Mouse (Mus musculus): ENCODE results near the gene Mad2l2. TPM values are rescaled to one million over a fixed set of nuclear protein-coding genes. Genes with fewer than 3 reads are reported as not detected.

Mad2l2 gene
- total RNA-seq, 1 experiment from 2014 or later, result 6.4 TPM

DNA sequence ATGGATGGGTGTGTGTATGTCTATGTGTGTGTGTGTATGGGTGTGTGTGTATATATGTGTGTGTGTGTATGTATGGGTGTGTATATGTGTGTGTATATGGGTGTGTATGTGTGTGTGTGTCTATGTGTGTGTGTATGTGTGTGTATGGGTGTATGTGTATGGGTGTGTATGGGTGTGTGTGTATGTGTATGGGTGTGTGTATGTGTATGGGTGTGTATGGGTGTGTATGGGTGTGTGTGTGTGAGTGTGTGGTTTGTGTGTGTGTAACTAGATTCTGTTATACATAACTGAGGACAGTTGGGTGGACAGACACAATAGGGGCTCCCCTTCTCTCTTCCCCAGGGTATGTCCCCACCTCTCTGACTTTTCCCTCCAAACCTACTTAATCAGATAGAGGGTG is 64.2 kb downstream of the Mad2l2 start:
- no peak for ATAC-seq (replicated peaks; ENCODE audit: insufficient number of reproducible peaks, low FRiP score, low TSS enrichment, poor library complexity, severe bottlenecking)

Other genes with a start within 250 kb of the Mad2l2 start
- 12.1 to 32.5 TPM (median 24.6 TPM) in 3 replicates for gene Mfn2, start 225.7 kb upstream of the Mad2l2 start, total RNA-seq (2017)
- gene Plod1, start 193.6 kb upstream of the Mad2l2 start, total RNA-seq (2017), result 11.0 to 12.8 TPM (median 12.7 TPM) in 3 replicates
- gene 2510039O18Rik, start 189.5 kb upstream of the Mad2l2 start, total RNA-seq (2017), result 41.3 to 61.2 TPM (median 48.2 TPM) in 3 replicates
- not detected in 3 replicates for gene Nppb, start 144.6 kb upstream of the Mad2l2 start, total RNA-seq (2017)
- gene Nppa, start 129.7 kb upstream of the Mad2l2 start, total RNA-seq (2017), result not detected in 3 replicates
- 6.5 to 18.0 TPM (median 6.7 TPM) in 3 replicates for gene Clcn6, start 91.6 kb upstream of the Mad2l2 start, total RNA-seq (2017)
- gene Mthfr, start 91.3 kb upstream of the Mad2l2 start, total RNA-seq (2017), result 6.4 to 14.7 TPM (median 8.7 TPM) in 3 replicates
- 24.7 to 50.7 TPM (median 27.8 TPM) in 3 replicates for gene Agtrap, start 42.4 kb upstream of the Mad2l2 start, total RNA-seq (2017)
- gene Draxin, start 314 bp downstream of the Mad2l2 start, total RNA-seq (2017), result 0.29 to 3.1 TPM in 2 of 3 replicates, not detected in the other
- 12.7 to 17.3 TPM (median 13.8 TPM) in 3 replicates for gene Fbxo6, start 21.8 kb downstream of the Mad2l2 start, total RNA-seq (2017)
- 1.5 to 3.5 TPM (median 2.6 TPM) in 3 replicates for gene Fbxo44, start 30.1 kb downstream of the Mad2l2 start, total RNA-seq (2017)
- gene Fbxo2, start 30.2 kb downstream of the Mad2l2 start, total RNA-seq (2017), result not detected in 3 replicates
- not detected in 3 replicates for gene Disp3, start 157.6 kb downstream of the Mad2l2 start, total RNA-seq (2017)

All from monocyte, adult 5-6 weeks (primary cell).